Mouse (Mus musculus): ENCODE data around the gene Atf7ip. TPM values are rescaled to one million over a fixed set of nuclear protein-coding genes. Genes with fewer than 3 reads are reported as not detected.

Gene Atf7ip
- total and polyA plus RNA-seq, 3 experiments = 4.2 to 35.4 (median 29.7) TPM

GRCm38 (mm10) chr6:136475171-136475860 lies 30.7 kb upstream of the Atf7ip start:
- TF ChIP-seq MAX (IDR thresholded peaks at IDR 0.05; ENCODE audit: low read length) (no peak), PAX5 (IDR thresholded peaks at IDR 0.05; ENCODE audit: low read length) (no peak), HCFC1 (IDR thresholded peaks at IDR 0.05; ENCODE audit: low read depth, low read length) (no peak), E2F4 (IDR thresholded peaks at IDR 0.05; ENCODE audit: insufficient replicate concordance, low read depth, low read length) (no peak), ETS1 (conservative IDR thresholded peaks at IDR 0.05; ENCODE audit: low read depth, low read length) (no peak), ZC3H11A (IDR thresholded peaks at IDR 0.05; ENCODE audit: low read depth, low read length) (no peak), IRF4 (IDR thresholded peaks at IDR 0.05; ENCODE audit: low read depth, low read length) (no peak), CHD1 (IDR thresholded peaks at IDR 0.05; ENCODE audit: low read depth, low read length) (no peak), ZMIZ1 (IDR thresholded peaks at IDR 0.05; ENCODE audit: low read depth, low read length) (no peak), ELF1 (IDR thresholded peaks at IDR 0.05; ENCODE audit: low read depth, low read length) (no peak), TCF12 (IDR thresholded peaks at IDR 0.05; ENCODE audit: low read depth, low read length) (no peak), ZNF384 (IDR thresholded peaks at IDR 0.05; ENCODE audit: low read depth, low read length) (no peak), MEF2A (IDR thresholded peaks at IDR 0.05; ENCODE audit: borderline replicate concordance, low read depth, low read length) (no peak), POLR2AphosphoS2 (IDR thresholded peaks at IDR 0.05; ENCODE audit: low read depth, low read length) (no peak), TBP (conservative IDR thresholded peaks at IDR 0.05; ENCODE audit: low read depth, low read length) (no peak), MXI1 (IDR thresholded peaks at IDR 0.05; ENCODE audit: low read depth, low read length) (no peak), NRF1 (IDR thresholded peaks at IDR 0.05; ENCODE audit: low read depth, low read length) (no peak), USF1 (IDR thresholded peaks at IDR 0.05; ENCODE audit: low read depth, low read length) (no peak)
- no peak overlapping the region for H3K27ac ChIP-seq (ENCODE audit: insufficient read depth, low read depth)
- no peak overlapping the region for H3K4me2 ChIP-seq (ENCODE audit: insufficient read depth, low read depth, poor library complexity, severe bottlenecking)
- dilution Hi-C loops (cut with MboI; ENCODE audit: extremely low pct_ligation_motif_present, extremely low pct_unique_long_range_greater_than_20kb, low sequenced_read_pairs) (no loop called here), in situ Hi-C loops (cut with MboI; ENCODE audit: low pct_ligation_motif_present, low pct_unique_long_range_greater_than_20kb, low sequenced_read_pairs) (no loop called here)
- H3K36me3 ChIP-seq (replicated peaks in 1 of 2; ENCODE audit: control insufficient read depth in 1 of 2, insufficient read depth in 1 of 2, low read length in 1 of 2) = no peaks in the 10 kb centered on the region
- DNase-seq (ENCODE audit: extremely low read depth) = no peak
- no peaks in the 10 kb centered on the region for H3K9me3 ChIP-seq (replicated peaks; ENCODE audit: low read length)
- H3K4me1 ChIP-seq (ENCODE audit: control insufficient read depth in 1 of 2, insufficient read depth in 2 of 2) = peaks cover 17 to 29% of the 10 kb centered on the region in 2 experiments; a peak in 3 of 4 replicates
- no peak overlapping the region for H3K4me3 ChIP-seq (replicated peaks in 1 of 3; ENCODE audit: low read depth in 2 of 3, low read length in 2 of 3, poor library complexity in 1 of 3)
- no peak overlapping the region for H3K9ac ChIP-seq (ENCODE audit: insufficient read depth, low read depth)
- H3K79me2 ChIP-seq (replicated peaks; ENCODE audit: control insufficient read depth, extremely low read depth, insufficient read depth, poor library complexity, severe bottlenecking) = no peaks in the 10 kb centered on the region
- no peaks in the 10 kb centered on the region for H3K27me3 ChIP-seq (replicated peaks)

GRCm38 (mm10) chr6:136477878-136478277 lies 28.1 kb upstream of the Atf7ip start:
- Histone ChIP-seq H3K36me3 (replicated peaks in 1 of 2; ENCODE audit: control insufficient read depth in 1 of 2, insufficient read depth in 1 of 2, low read length in 1 of 2) (no peaks in the 10 kb centered on the region), H3K4me2 (ENCODE audit: insufficient read depth, low read depth, poor library complexity, severe bottlenecking) (no peak overlapping the region), H3K27ac (ENCODE audit: insufficient read depth, low read depth) (no peak overlapping the region), H3K27me3 (replicated peaks) (no peaks in the 10 kb centered on the region), H3K79me2 (replicated peaks; ENCODE audit: control insufficient read depth, extremely low read depth, insufficient read depth, poor library complexity, severe bottlenecking) (no peaks in the 10 kb centered on the region), H3K4me1 (ENCODE audit: control insufficient read depth in 1 of 2, insufficient read depth in 2 of 2) (peaks cover 12 to 15% of the 10 kb centered on the region in 2 experiments; a peak in 3 of 4 replicates), H3K9ac (ENCODE audit: insufficient read depth, low read depth) (no peak overlapping the region), H3K9me3 (replicated peaks; ENCODE audit: low read length) (peaks cover 9% of the 10 kb centered on the region), H3K4me3 (replicated peaks in 1 of 3; ENCODE audit: low read depth in 2 of 3, low read length in 2 of 3, poor library complexity in 1 of 3) (no peak overlapping the region)
- in situ Hi-C loops (cut with MboI; ENCODE audit: low pct_ligation_motif_present, low pct_unique_long_range_greater_than_20kb, low sequenced_read_pairs) = no loop called here
- TF ChIP-seq HCFC1 (IDR thresholded peaks at IDR 0.05; ENCODE audit: low read depth, low read length) (no peak), E2F4 (IDR thresholded peaks at IDR 0.05; ENCODE audit: insufficient replicate concordance, low read depth, low read length) (no peak), USF2 (conservative IDR thresholded peaks at IDR 0.05; ENCODE audit: low read depth, low read length) (no peak), GABPA (IDR thresholded peaks at IDR 0.05; ENCODE audit: insufficient replicate concordance, low read depth, low read length) (no peak), MAX (IDR thresholded peaks at IDR 0.05; ENCODE audit: low read length) (no peak), JUN (IDR thresholded peaks at IDR 0.05; ENCODE audit: insufficient read depth, low read depth, low read length) (no peak), SMC3 (IDR thresholded peaks at IDR 0.05; ENCODE audit: low read depth, low read length) (no peak), PAX5 (IDR thresholded peaks at IDR 0.05; ENCODE audit: low read length) (no peak), TCF12 (IDR thresholded peaks at IDR 0.05; ENCODE audit: low read depth, low read length) (no peak), BHLHE40 (IDR thresholded peaks at IDR 0.05; ENCODE audit: low read depth, low read length) (no peak), MEF2A (IDR thresholded peaks at IDR 0.05; ENCODE audit: borderline replicate concordance, low read depth, low read length) (no peak), MXI1 (IDR thresholded peaks at IDR 0.05; ENCODE audit: low read depth, low read length) (no peak), RAD21 (IDR thresholded peaks at IDR 0.05; ENCODE audit: low read depth, low read length) (no peak), ETS1 (conservative IDR thresholded peaks at IDR 0.05; ENCODE audit: low read depth, low read length) (no peak), UBTF (IDR thresholded peaks at IDR 0.05; ENCODE audit: low read depth, low read length) (no peak), POLR2AphosphoS2 (IDR thresholded peaks at IDR 0.05; ENCODE audit: low read depth, low read length) (no peak), POLR2A (IDR thresholded peaks at IDR 0.05; ENCODE audit: low read depth, low read length) (no peak)
- DNase-seq (ENCODE audit: extremely low read depth) = no peak
- dilution Hi-C loops (cut with MboI; ENCODE audit: extremely low pct_ligation_motif_present, extremely low pct_unique_long_range_greater_than_20kb, low sequenced_read_pairs) = no loop called here
